ENCODE assay signal across 7 mouse cellular contexts in genomic region chr1:128592211-128592741, GRCm38 (mm10). TPM values are rescaled to one million over a fixed set of nuclear protein-coding genes. Genes with fewer than 3 reads are reported as not detected.
DNase-seq lines count a peak whose midpoint lies in the region; ATAC-seq and TF ChIP-seq lines count a peak whose summit lies in the region.

TSS of gene Cxcr4 (minus strand) at chr1:128592293.

- H3K9me3 ChIP-seq in embryonic facial prominence, embryonic 11.5 days (replicated peaks; ENCODE audit: control insufficient read depth, low read length) = no peaks in the 10 kb centered on the region
- no peaks in the 10 kb centered on the region for H3K9me3 ChIP-seq in intestine, postnatal 0 days (ENCODE audit: control insufficient read depth)
- H3K9me3 ChIP-seq in limb, embryonic 12.5 days = no peaks in the 10 kb centered on the region
- H3K9me3 ChIP-seq in midbrain, embryonic 13.5 days = no peaks in the 10 kb centered on the region

- H3K4me2 ChIP-seq in embryonic facial prominence, embryonic 11.5 days (ENCODE audit: low read depth, low read length) = peak within 1 kb of the TSS; percentile 85
- peak within 1 kb of the TSS; percentile 88 for H3K4me2 ChIP-seq in intestine, postnatal 0 days (replicated peaks; ENCODE audit: low read depth)
- peak within 1 kb of the TSS; percentile 84 for H3K4me2 ChIP-seq in limb, embryonic 12.5 days
- peak within 1 kb of the TSS; percentile 87 for H3K4me2 ChIP-seq in midbrain, embryonic 13.5 days (replicated peaks)

- peak within 1 kb of the TSS; percentile 55 for H3K4me3 ChIP-seq in embryonic facial prominence, embryonic 11.5 days (ENCODE audit: low read depth, low read length)
- H3K4me3 ChIP-seq in intestine, postnatal 0 days (ENCODE audit: low read depth, low read length) = peak within 1 kb of the TSS; percentile 52
- H3K4me3 ChIP-seq in limb, embryonic 12.5 days (replicated peaks) = peak within 1 kb of the TSS; percentile 51
- H3K4me3 ChIP-seq in midbrain, embryonic 13.5 days (replicated peaks) = peak within 1 kb of the TSS; percentile 74

- WGBS in embryonic facial prominence, embryonic 11.5 days = under 1% methylated on average over 27 of the region's 27 CpGs
- WGBS in intestine, postnatal 0 days = under 1% methylated on average over 27 of the region's 27 CpGs
- WGBS in limb, embryonic 12.5 days = under 1% methylated on average over 27 of the region's 27 CpGs
- 0% methylated on average over 27 of the region's 27 CpGs for WGBS in midbrain, embryonic 13.5 days

- H3K27me3 ChIP-seq in embryonic facial prominence, embryonic 11.5 days (ENCODE audit: control insufficient read depth, insufficient read depth, low read length) = peaks cover 17% of the 10 kb centered on the region
- peaks cover 16% of the 10 kb centered on the region for H3K27me3 ChIP-seq in intestine, postnatal 0 days (replicated peaks; ENCODE audit: control insufficient read depth, insufficient read depth, low read length)
- peaks cover 63% of the 10 kb centered on the region for H3K27me3 ChIP-seq in limb, embryonic 12.5 days
- H3K27me3 ChIP-seq in midbrain, embryonic 13.5 days = no peaks in the 10 kb centered on the region; the same call in 1 of the 2 replicates

- peak; percentile 68 for TF ChIP-seq CTCF in intestine, postnatal 0 days (IDR thresholded peaks at IDR 0.05; ENCODE audit: low read depth)

- peak within 1 kb of the TSS; percentile 65 for H3K9ac ChIP-seq in embryonic facial prominence, embryonic 11.5 days (replicated peaks; ENCODE audit: low read length)
- peak within 1 kb of the TSS; percentile 8 for H3K9ac ChIP-seq in intestine, postnatal 0 days (ENCODE audit: low read depth, low read length)
- H3K9ac ChIP-seq in limb, embryonic 12.5 days (replicated peaks) = peak within 1 kb of the TSS; percentile 44
- peak within 1 kb of the TSS; percentile 87 for H3K9ac ChIP-seq in midbrain, embryonic 13.5 days (replicated peaks)

- peak; percentile 86 for ATAC-seq in embryonic facial prominence, embryonic 11.5 days (replicated peaks; ENCODE audit: insufficient number of reproducible peaks, low FRiP score, low TSS enrichment, low read depth)
- peak; percentile 62 for ATAC-seq in intestine, postnatal 0 days
- peak; percentile 78 for ATAC-seq in limb, embryonic 12.5 days (ENCODE audit: insufficient number of reproducible peaks, insufficient read depth, low FRiP score, low TSS enrichment, low read depth)
- ATAC-seq in midbrain, embryonic 13.5 days = peak; percentile 81

- H3K4me1 ChIP-seq in embryonic facial prominence, embryonic 11.5 days (ENCODE audit: control insufficient read depth, insufficient read depth, low read length) = no peaks in the 10 kb centered on the region; the same call in none of the 2 replicates
- H3K4me1 ChIP-seq in intestine, postnatal 0 days (replicated peaks; ENCODE audit: control insufficient read depth, insufficient read depth, low read length) = peaks cover 8% of the 10 kb centered on the region; the same call in 1 of the 2 replicates
- peaks cover 40% of the 10 kb centered on the region for H3K4me1 ChIP-seq in limb, embryonic 12.5 days (replicated peaks)
- H3K4me1 ChIP-seq in midbrain, embryonic 13.5 days (replicated peaks) = peaks cover 75% of the 10 kb centered on the region

- H3K27ac ChIP-seq in embryonic facial prominence, embryonic 11.5 days (replicated peaks; ENCODE audit: low read depth, low read length) = peak within 1 kb of the TSS; percentile 47
- no peak within 1 kb of the TSS for H3K27ac ChIP-seq in intestine, postnatal 0 days (ENCODE audit: low read depth, low read length)
- H3K27ac ChIP-seq in limb, embryonic 12.5 days = no peak within 1 kb of the TSS
- peak within 1 kb of the TSS; percentile 80 for H3K27ac ChIP-seq in midbrain, embryonic 13.5 days

- H3K36me3 ChIP-seq in embryonic facial prominence, embryonic 11.5 days (replicated peaks; ENCODE audit: control insufficient read depth, insufficient read depth, low read depth, low read length) = no peaks in the 10 kb centered on the region
- no peaks in the 10 kb centered on the region for H3K36me3 ChIP-seq in intestine, postnatal 0 days (ENCODE audit: control insufficient read depth, insufficient read depth)
- H3K36me3 ChIP-seq in limb, embryonic 12.5 days = no peaks in the 10 kb centered on the region
- peaks cover 8% of the 10 kb centered on the region for H3K36me3 ChIP-seq in midbrain, embryonic 13.5 days

- DNase-seq in adrenal gland, adult (ENCODE audit: inconsistent age in 2 of 2, low spot score in 1 of 2) = peak; percentile 91 to 98
- DNase-seq in embryonic facial prominence, embryonic 11.5 days (ENCODE audit: low spot score) = peak; percentile 83
- DNase-seq in heart, adult 11 months = peak; percentile 99
- peak; percentile 89 for DNase-seq in spleen, adult 12 weeks (ENCODE audit: low spot score)

RNA-seq across cellular contexts. Expression of gene Cxcr4, which starts in this region (rescaled TPM):
- polyA plus RNA-seq in embryonic facial prominence, embryonic 11.5 days (2014; fragmentation: Nextera tagmentation; extraction: Ambion mirVana) = 6.8 and 7.0 TPM in 2 replicates
- 1.3 TPM in 2 replicates for polyA plus RNA-seq in intestine, postnatal 0 days (2015; fragmentation: Nextera tagmentation; extraction: Ambion mirVana)
- 1.6 and 1.9 TPM in 2 replicates for polyA plus RNA-seq in limb, embryonic 12.5 days (2016; fragmentation: Nextera tagmentation; extraction: Ambion mirVana)
- 13.6 and 15.4 TPM in 2 replicates for polyA plus RNA-seq in midbrain, embryonic 13.5 days (2015; fragmentation: Nextera tagmentation; extraction: Ambion mirVana)

Comparison
In these comparisons a context has a peak if more than half of its experiments do, and no peak if none do; other contexts are left out.
1. H3K27ac ChIP-seq: peak in embryonic facial prominence, embryonic 11.5 days (single experiment) and midbrain, embryonic 13.5 days (single experiment); none in intestine, postnatal 0 days (single experiment) and limb, embryonic 12.5 days (single experiment).
2. H3K9ac ChIP-seq: peak in every context shown above with its lines; median percentile 87 in midbrain, embryonic 13.5 days; 65 in embryonic facial prominence, embryonic 11.5 days; 44 in limb, embryonic 12.5 days; 8 in intestine, postnatal 0 days.
3. Peak in every context shown above with its lines, with median percentiles within 50 percentile points of each other: DNase-seq, ATAC-seq, H3K4me2 ChIP-seq and H3K4me3 ChIP-seq.